Mouse (Mus musculus) heart, embryonic 14.5 days (tissue): ENCODE measurements at regions not wholly inside any gene's neighbourhood (a gene's known extent, or its start where the extent isn't known, plus 50 kb on each side); places are given as distances from the start of the nearest gene placed in this dataset.

ENCODE experiments used
- ATAC-seq: fragments of 200-750 bp; cut with Nextera tagmentation; 2 replicates; pipeline ENCODE4 v1.8.0; 2017; ENCODE audit warnings: low read depth, moderate TSS enrichment; ENCODE audit not compliant: insufficient number of reproducible peaks, insufficient read depth, low FRiP score
- H3K27ac ChIP-seq, 2 experiments: fragments of 200-500 bp in 1 of 2; fragments of 300-500 bp in 1 of 2; sonication (generic) in 1 of 2; replicated peaks in 1 of 2; 2 replicates each; pipeline ENCODE4 v1.5.1; 2012 to 2014; ENCODE audit warnings: low read depth in 2 of 2, low read length in 2 of 2, control low read depth in 1 of 2, mild to moderate bottlenecking in 1 of 2, mixed read lengths in 1 of 2; ENCODE audit not compliant: control insufficient read depth in 1 of 2, insufficient read depth in 1 of 2
- H3K27me3 ChIP-seq: fragments of 300-500 bp; sonication (generic); 2 replicates; pipeline ENCODE4 v1.6.1; 2014; ENCODE audit warnings: mild to moderate bottlenecking, low read length, control low read depth; ENCODE audit not compliant: control insufficient read depth, insufficient read depth
- H3K36me3 ChIP-seq: fragments of 300-500 bp; sonication (generic); 2 replicates; pipeline ENCODE4 v1.6.1; 2014; ENCODE audit warnings: mild to moderate bottlenecking, control low read depth, low read length, mixed read lengths; ENCODE audit not compliant: control insufficient read depth, insufficient read depth
- H3K4me1 ChIP-seq, 2 experiments: fragments of 200-500 bp in 1 of 2; fragments of 300-500 bp in 1 of 2; sonication (generic) in 1 of 2; 2 replicates each; pipeline ENCODE4 v1.6.1; 2012 to 2014; ENCODE audit warnings: low read length in 2 of 2, control low read depth in 1 of 2, mixed read lengths in 1 of 2; ENCODE audit not compliant: control insufficient read depth in 2 of 2, insufficient read depth in 2 of 2
- H3K4me2 ChIP-seq: fragments of 300-500 bp; sonication (generic); 2 replicates; pipeline ENCODE4 v1.6.1; 2014; ENCODE audit warnings: mild to moderate bottlenecking, low read length
- H3K4me3 ChIP-seq, 2 experiments: fragments of 200-500 bp in 1 of 2; fragments of 300-500 bp in 1 of 2; sonication (generic) in 1 of 2; 2 replicates each; pipeline ENCODE4 v1.5.1; 2012 to 2014; ENCODE audit warnings: low read length in 2 of 2, mild to moderate bottlenecking in 2 of 2, control low read depth in 1 of 2, low read depth in 1 of 2, moderate library complexity in 1 of 2; ENCODE audit not compliant: control insufficient read depth in 1 of 2, insufficient read depth in 1 of 2
- H3K9ac ChIP-seq: fragments of 300-500 bp; sonication (generic); 2 replicates; pipeline ENCODE4 v1.6.1; 2014; ENCODE audit warnings: mild to moderate bottlenecking, low read length
- H3K9me3 ChIP-seq: fragments of 300-500 bp; sonication (generic); 2 replicates; pipeline ENCODE4 v1.6.1; 2016; ENCODE audit warnings: low read length, control low read depth; ENCODE audit not compliant: control insufficient read depth
- WGBS: fragments of 180-500 bp; shearing (Covaris S2); extraction: QIAGEN DNeasy Blood & Tissue Kit; methylation state at CpG from one replicate; pipeline ENCODE4 v1.1.7; 2014; 5-methylcytosine and 5-hydroxymethylcytosine counted together

GRCm38 (mm10) chr3:153065890-153066289 is 83.8 kb upstream of the St6galnac5 start:
- Histone ChIP-seq H3K4me3 (no peak overlapping the region), H3K36me3 (no peaks in the 10 kb centered on the region), H3K27me3 (no peaks in the 10 kb centered on the region), H3K9ac (no peak overlapping the region), H3K4me2 (no peak overlapping the region), H3K4me1 (no peaks in the 10 kb centered on the region), H3K27ac (no peak overlapping the region), H3K9me3 (no peaks in the 10 kb centered on the region)
- no peak for ATAC-seq
- WGBS, result 75% methylated on average over 3 of the region's 3 CpGs

DNA sequence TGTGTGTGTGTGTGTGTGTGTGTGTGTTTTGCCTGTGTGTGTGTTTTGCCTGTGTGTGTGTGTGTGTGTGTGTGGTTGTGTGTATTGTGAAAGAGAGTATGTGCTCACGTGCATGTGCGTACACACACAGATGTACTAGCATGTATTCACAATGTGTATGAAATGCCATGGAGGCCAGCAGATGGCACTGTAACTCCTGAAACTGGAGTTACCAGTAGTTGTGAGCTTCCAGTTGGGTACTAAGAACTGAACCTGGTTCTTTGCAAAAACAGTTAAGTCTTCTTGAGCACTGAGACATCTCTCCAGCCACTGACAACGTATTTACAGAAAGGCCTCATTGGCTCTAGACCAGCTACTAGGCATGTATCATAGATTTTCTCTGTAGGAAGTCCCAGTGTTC is 71.1 kb upstream of the St6galnac5 start:
- no peak for ATAC-seq
- 94% methylated on average over 3 of the region's 3 CpGs for WGBS
- Histone ChIP-seq H3K36me3 (no peaks in the 10 kb centered on the region), H3K4me2 (no peak overlapping the region), H3K4me3 (no peak overlapping the region), H3K27ac (no peak overlapping the region), H3K9ac (no peak overlapping the region), H3K9me3 (no peaks in the 10 kb centered on the region), H3K27me3 (no peaks in the 10 kb centered on the region), H3K4me1 (no peaks in the 10 kb centered on the region)

GRCm38 (mm10) chr3:153051566-153051965 is 69.5 kb upstream of the St6galnac5 start:
- no peaks in the 10 kb centered on the region for H3K27me3 ChIP-seq
- no peak overlapping the region for H3K9ac ChIP-seq
- no peaks in the 10 kb centered on the region for H3K36me3 ChIP-seq
- no peak overlapping the region for H3K4me3 ChIP-seq
- no peak overlapping the region for H3K27ac ChIP-seq
- no peak overlapping the region for H3K4me2 ChIP-seq
- no peaks in the 10 kb centered on the region for H3K4me1 ChIP-seq
- ATAC-seq, result no peak
- H3K9me3 ChIP-seq, result peaks cover 8% of the 10 kb centered on the region; the same call in 1 of the 2 replicates

- no peak for ATAC-seq
- peaks cover 8% of the 10 kb centered on the region; the same call in 1 of the 2 replicates for H3K9me3 ChIP-seq
- no peaks in the 10 kb centered on the region for H3K27me3 ChIP-seq
- no peak overlapping the region for H3K9ac ChIP-seq
- no peak overlapping the region for H3K27ac ChIP-seq
- no peak overlapping the region for H3K4me2 ChIP-seq
- 76% methylated on average over 2 of the region's 2 CpGs for WGBS
- H3K36me3 ChIP-seq, result no peaks in the 10 kb centered on the region
- no peak overlapping the region for H3K4me3 ChIP-seq
- no peaks in the 10 kb centered on the region for H3K4me1 ChIP-seq
These were observed 63.3 kb upstream of the St6galnac5 start for GRCm38 (mm10) chr3:153045328-153045727.

DNA sequence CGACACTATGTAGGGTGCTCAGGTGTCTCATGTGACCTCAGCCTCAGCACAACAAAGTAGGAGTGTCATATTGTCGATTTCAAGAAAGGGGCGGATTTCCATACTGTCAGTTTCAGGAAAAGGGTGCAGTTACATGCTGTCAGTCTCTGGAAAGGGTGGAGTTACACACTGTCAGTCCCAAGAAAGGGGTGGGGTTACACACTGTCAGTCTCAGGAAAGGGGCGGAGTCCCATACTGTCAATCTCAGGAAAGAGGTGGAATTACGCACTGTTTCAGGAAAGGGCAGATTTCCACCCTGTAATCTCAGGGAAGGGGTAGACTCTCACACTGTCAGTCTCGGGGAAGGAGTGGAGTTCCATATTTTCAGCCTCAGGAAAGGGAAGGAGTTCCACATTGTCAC is 51.9 kb upstream of the St6galnac5 start:
- no peak overlapping the region for H3K4me3 ChIP-seq
- H3K9ac ChIP-seq, result no peak overlapping the region
- 80% methylated on average over 6 of the region's 6 CpGs for WGBS
- no peaks in the 10 kb centered on the region for H3K9me3 ChIP-seq
- no peaks in the 10 kb centered on the region for H3K27me3 ChIP-seq
- H3K27ac ChIP-seq, result no peak overlapping the region
- H3K4me2 ChIP-seq, result no peak overlapping the region
- no peaks in the 10 kb centered on the region for H3K36me3 ChIP-seq
- no peaks in the 10 kb centered on the region for H3K4me1 ChIP-seq
- no peak for ATAC-seq
